Mouse (Mus musculus): ENCODE data around the gene Ank2. TPM values are rescaled to one million over a fixed set of nuclear protein-coding genes. Genes with fewer than 3 reads are reported as not detected.

Ank2 gene
- polyA plus RNA-seq, 1 experiment from 2014 or later: 3.9 TPM

DNA sequence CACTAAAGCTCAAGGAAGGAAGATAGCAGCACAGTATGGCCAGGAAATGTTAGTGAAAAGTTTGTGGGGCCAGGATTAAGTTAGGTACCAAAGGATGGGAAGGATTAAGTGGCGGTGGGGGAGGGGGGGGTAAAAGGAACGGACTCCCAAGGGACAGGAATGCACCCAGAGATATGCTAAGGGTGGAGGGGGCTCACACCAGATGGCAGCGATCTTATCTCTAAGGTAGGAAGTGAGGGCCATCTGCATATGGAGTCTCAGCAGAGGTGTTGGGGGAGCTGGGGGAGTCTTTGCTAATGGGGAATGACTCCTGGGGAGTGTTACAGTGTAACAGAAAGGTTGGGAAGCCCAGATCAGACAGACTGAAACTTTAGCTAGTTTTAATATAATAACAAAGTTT lies 39.3 kb downstream of the Ank2 start:
- no peak overlapping the region for H3K4me3 ChIP-seq (ENCODE audit: low read depth, low read length)
- TF ChIP-seq EP300 (IDR thresholded peaks at IDR 0.05) (no peak), CTCF (IDR thresholded peaks at IDR 0.05) (no peak)
- no peaks in the 10 kb centered on the region for H3K4me1 ChIP-seq (ENCODE audit: insufficient read depth, low read depth, low read length)
- no peak for ATAC-seq
- H3K9ac ChIP-seq (replicated peaks; ENCODE audit: low read depth): no peak overlapping the region
- 29% methylated on average over 3 of the region's 3 CpGs for WGBS
- no peak overlapping the region for H3K4me2 ChIP-seq (replicated peaks; ENCODE audit: low read depth, low read length)
- DNase-seq (ENCODE audit: low spot score): no peak
- H3K27ac ChIP-seq (ENCODE audit: low read length): no peak overlapping the region
- no peaks in the 10 kb centered on the region for H3K9me3 ChIP-seq (ENCODE audit: low read length)
- no peaks in the 10 kb centered on the region for H3K36me3 ChIP-seq (ENCODE audit: insufficient read depth, low read length)
- no peaks in the 10 kb centered on the region for H3K27me3 ChIP-seq (replicated peaks; ENCODE audit: insufficient read depth, low read length)

DNA sequence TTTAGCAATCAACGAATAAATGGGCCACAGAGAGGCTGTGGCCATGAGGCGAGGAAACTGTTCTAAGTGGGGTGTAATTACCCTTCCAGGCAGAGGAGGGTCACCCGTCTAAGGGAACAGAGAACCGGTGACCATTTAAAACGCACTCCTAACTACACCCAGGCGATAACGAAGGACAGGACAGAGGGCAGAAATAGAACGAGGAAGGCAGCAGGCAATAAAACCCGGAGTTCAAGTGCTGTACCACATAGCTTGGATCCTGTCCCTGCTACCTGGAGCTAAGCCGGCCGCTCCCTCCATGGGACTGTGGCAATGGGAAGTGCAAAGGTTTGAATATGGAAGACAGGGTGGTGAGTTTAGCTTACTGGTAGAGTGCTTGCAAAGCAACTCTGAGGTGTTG lies 40.2 kb downstream of the Ank2 start:
- Histone ChIP-seq H3K9me3 (ENCODE audit: low read length) (no peaks in the 10 kb centered on the region), H3K27me3 (replicated peaks; ENCODE audit: insufficient read depth, low read length) (no peaks in the 10 kb centered on the region), H3K4me1 (ENCODE audit: insufficient read depth, low read depth, low read length) (no peaks in the 10 kb centered on the region), H3K4me2 (replicated peaks; ENCODE audit: low read depth, low read length) (no peak overlapping the region; the same call in 1 of the 2 replicates), H3K4me3 (ENCODE audit: low read depth, low read length) (no peak overlapping the region), H3K36me3 (ENCODE audit: insufficient read depth, low read length) (no peaks in the 10 kb centered on the region), H3K9ac (replicated peaks; ENCODE audit: low read depth) (no peak overlapping the region), H3K27ac (ENCODE audit: low read length) (no peak overlapping the region)
- no peak for DNase-seq (ENCODE audit: low spot score)
- no peak for ATAC-seq
- TF ChIP-seq EP300 (IDR thresholded peaks at IDR 0.05) (no peak), CTCF (IDR thresholded peaks at IDR 0.05) (no peak)
- WGBS: 30% methylated on average over 11 of the region's 11 CpGs

- TF ChIP-seq CTCF (IDR thresholded peaks at IDR 0.05) (no peak), EP300 (IDR thresholded peaks at IDR 0.05) (no peak)
These were observed 40.7 kb downstream of the Ank2 start for GRCm38 (mm10) chr3:127458420-127458798.

DNA sequence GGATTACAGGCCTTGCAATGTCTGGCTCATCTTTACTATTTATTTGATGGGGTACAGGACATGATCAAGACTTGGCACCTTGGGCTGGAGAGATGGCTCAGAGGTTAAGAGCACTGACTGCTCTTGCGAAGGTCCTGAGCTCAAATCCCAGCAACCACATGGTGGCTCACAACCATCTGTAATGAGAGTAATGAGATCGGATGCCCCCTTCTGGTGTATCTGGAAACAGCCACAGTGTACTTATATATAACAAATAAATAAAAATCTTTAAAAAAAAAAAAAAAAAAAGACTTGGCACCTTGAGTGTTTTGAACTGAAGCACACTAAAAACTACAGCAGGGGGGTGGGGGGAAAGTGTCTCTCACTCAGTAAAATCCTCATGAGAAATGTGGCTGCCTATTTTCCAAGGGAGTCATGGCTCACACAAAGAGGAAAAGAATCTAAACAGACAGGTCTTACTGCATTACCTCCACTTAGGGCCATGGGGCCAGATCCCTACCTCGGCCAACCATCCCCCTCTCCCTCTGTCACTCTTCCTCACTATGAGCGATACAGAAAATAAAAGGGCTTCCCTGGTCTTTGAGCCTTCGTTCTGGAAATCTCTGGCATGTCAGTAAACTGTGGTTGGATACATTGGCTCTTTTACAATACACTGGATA lies 41.3 kb downstream of the Ank2 start:
- ATAC-seq (peak; percentile 46), DNase-seq (ENCODE audit: low spot score) (peak; percentile 9)
- H3K4me2 ChIP-seq (replicated peaks; ENCODE audit: low read depth, low read length): no peak overlapping the region
- WGBS: 21% methylated on average over 5 of the region's 5 CpGs
- H3K9me3 ChIP-seq (ENCODE audit: low read length): no peaks in the 10 kb centered on the region
- no peaks in the 10 kb centered on the region for H3K36me3 ChIP-seq (ENCODE audit: insufficient read depth, low read length)
- no peak overlapping the region for H3K27ac ChIP-seq (ENCODE audit: low read length)
- H3K9ac ChIP-seq (replicated peaks; ENCODE audit: low read depth): no peak overlapping the region
- H3K27me3 ChIP-seq (replicated peaks; ENCODE audit: insufficient read depth, low read length): no peaks in the 10 kb centered on the region
- TF ChIP-seq EP300 (IDR thresholded peaks at IDR 0.05) (no peak), CTCF (IDR thresholded peaks at IDR 0.05) (peak; percentile 29; the same call in 1 of the 2 replicates)
- H3K4me3 ChIP-seq (ENCODE audit: low read depth, low read length): no peak overlapping the region
- no peaks in the 10 kb centered on the region for H3K4me1 ChIP-seq (ENCODE audit: insufficient read depth, low read depth, low read length)

More at GRCm38 (mm10) chr3:127458420-127458798, 40.7 kb downstream of the Ank2 start:
- Histone ChIP-seq H3K9ac (replicated peaks; ENCODE audit: low read depth) (no peak overlapping the region), H3K4me3 (ENCODE audit: low read depth, low read length) (no peak overlapping the region), H3K9me3 (ENCODE audit: low read length) (no peaks in the 10 kb centered on the region), H3K4me2 (replicated peaks; ENCODE audit: low read depth, low read length) (no peak overlapping the region; the same call in 1 of the 2 replicates), H3K27ac (ENCODE audit: low read length) (no peak overlapping the region), H3K4me1 (ENCODE audit: insufficient read depth, low read depth, low read length) (no peaks in the 10 kb centered on the region), H3K36me3 (ENCODE audit: insufficient read depth, low read length) (no peaks in the 10 kb centered on the region), H3K27me3 (replicated peaks; ENCODE audit: insufficient read depth, low read length) (no peaks in the 10 kb centered on the region)
- ATAC-seq (no peak; the same call in 1 of the 2 replicates), DNase-seq (ENCODE audit: low spot score) (no peak)
- WGBS: 11% methylated on average over 6 of the region's 6 CpGs

DNA sequence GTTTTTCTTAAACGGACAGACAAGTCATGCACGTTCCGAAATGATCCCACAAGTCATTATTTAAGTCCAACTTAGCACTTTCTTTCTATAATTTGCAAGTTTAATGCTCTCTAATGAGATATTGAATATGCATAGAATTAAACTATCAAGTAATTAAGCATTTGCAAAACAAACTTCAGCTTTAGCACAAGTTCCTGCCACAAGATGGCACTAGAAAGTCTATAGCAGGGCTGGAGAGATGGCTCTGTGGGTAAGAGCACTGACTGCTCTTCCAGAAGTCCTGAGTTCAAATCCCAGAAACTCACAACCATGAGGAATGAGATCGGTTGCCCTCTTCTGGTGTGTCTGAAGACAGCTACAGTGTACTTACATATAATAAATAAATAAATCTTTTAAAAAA lies 45.4 kb downstream of the Ank2 start:
- Histone ChIP-seq H3K4me3 (ENCODE audit: low read depth, low read length) (no peak overlapping the region), H3K4me2 (replicated peaks; ENCODE audit: low read depth, low read length) (no peak overlapping the region), H3K9me3 (ENCODE audit: low read length) (no peaks in the 10 kb centered on the region), H3K4me1 (ENCODE audit: insufficient read depth, low read depth, low read length) (no peaks in the 10 kb centered on the region), H3K36me3 (ENCODE audit: insufficient read depth, low read length) (no peaks in the 10 kb centered on the region), H3K27me3 (replicated peaks; ENCODE audit: insufficient read depth, low read length) (no peaks in the 10 kb centered on the region), H3K27ac (ENCODE audit: low read length) (no peak overlapping the region), H3K9ac (replicated peaks; ENCODE audit: low read depth) (no peak overlapping the region)
- DNase-seq (ENCODE audit: low spot score) (no peak), ATAC-seq (no peak)
- no peak for TF ChIP-seq EP300 (IDR thresholded peaks at IDR 0.05)
- peak; percentile 39 for TF ChIP-seq CTCF (IDR thresholded peaks at IDR 0.05)
- WGBS: 73% methylated on average over 4 of the region's 4 CpGs

- TF ChIP-seq CTCF (IDR thresholded peaks at IDR 0.05) (no peak), EP300 (IDR thresholded peaks at IDR 0.05) (no peak)
- H3K9ac ChIP-seq (replicated peaks; ENCODE audit: low read depth): no peak overlapping the region
- 73% methylated on average over 6 of the region's 6 CpGs for WGBS
- H3K4me3 ChIP-seq (ENCODE audit: low read depth, low read length): no peak overlapping the region
- no peaks in the 10 kb centered on the region for H3K27me3 ChIP-seq (replicated peaks; ENCODE audit: insufficient read depth, low read length)
- no peaks in the 10 kb centered on the region for H3K4me1 ChIP-seq (ENCODE audit: insufficient read depth, low read depth, low read length)
- no peak overlapping the region for H3K27ac ChIP-seq (ENCODE audit: low read length)
- no peaks in the 10 kb centered on the region for H3K9me3 ChIP-seq (ENCODE audit: low read length)
- H3K4me2 ChIP-seq (replicated peaks; ENCODE audit: low read depth, low read length): no peak overlapping the region
- H3K36me3 ChIP-seq (ENCODE audit: insufficient read depth, low read length): no peaks in the 10 kb centered on the region
- ATAC-seq (no peak), DNase-seq (ENCODE audit: low spot score) (no peak)
These were observed 45.9 kb downstream of the Ank2 start for GRCm38 (mm10) chr3:127453254-127453653.

Data from lung, postnatal 0 days (tissue).